Mouse (Mus musculus) liver, embryonic 14.5 days (tissue): ENCODE results near the gene Zfp422.

Experiments
- CTCF ChIP-seq: IDR thresholded peaks from 2 replicates; pipeline ENCODE4 v1.5.1; 2016; ENCODE audit warnings: antibody characterized with exemption, low read depth, control low read depth
- EP300 ChIP-seq: IDR thresholded peaks from 2 replicates; pipeline ENCODE4 v1.6.1; 2016; ENCODE audit warnings: antibody characterized with exemption, low read depth

GRCm38 (mm10) chr6:116638871-116639270, 10.1 kb upstream of the Zfp422 start:
- TF ChIP-seq CTCF (no peak), EP300 (no peak)
